Mouse (Mus musculus) ES-Bruce4 (cell line): ENCODE results near the gene Igfbp1. TPM values are rescaled to one million over a fixed set of nuclear protein-coding genes. Genes with fewer than 3 reads are reported as not detected.

ENCODE experiments used
- H3K27ac ChIP-seq: 2 replicates; pipeline ENCODE4 v1.5.1; 2012; ENCODE audit warnings: low read length, inconsistent platforms; ENCODE audit not compliant: insufficient read depth
- H3K27me3 ChIP-seq: 2 replicates; pipeline ENCODE4 v1.6.1; 2012; ENCODE audit warnings: mild to moderate bottlenecking, low read length, inconsistent platforms; ENCODE audit not compliant: control insufficient read depth, poor library complexity, insufficient read depth, severe bottlenecking
- H3K36me3 ChIP-seq: 2 replicates; pipeline ENCODE4 v1.6.1; 2012; ENCODE audit warnings: inconsistent platforms, mild to moderate bottlenecking, low read length, moderate library complexity; ENCODE audit not compliant: control insufficient read depth, poor library complexity, insufficient read depth, severe bottlenecking
- H3K4me1 ChIP-seq: one replicate; pipeline ENCODE4 v1.8.1; 2011; ENCODE audit warnings: low read length; ENCODE audit not compliant: control insufficient read depth, insufficient read depth
- H3K4me3 ChIP-seq: 2 replicates; pipeline ENCODE4 v1.5.1; 2011; ENCODE audit warnings: low read depth, mild to moderate bottlenecking, low read length
- H3K9ac ChIP-seq: 2 replicates; pipeline ENCODE4 v1.6.1; 2012; ENCODE audit warnings: low read depth, mild to moderate bottlenecking, inconsistent platforms; ENCODE audit not compliant: poor library complexity, severe bottlenecking
- H3K9me3 ChIP-seq: replicated peaks from 2 replicates; pipeline ENCODE4 v1.6.1; 2012; ENCODE audit warnings: mild to moderate bottlenecking, low read length, inconsistent platforms; ENCODE audit not compliant: control insufficient read depth, poor library complexity, insufficient read depth, severe bottlenecking
- CTCF ChIP-seq: IDR thresholded peaks from one replicate; pipeline ENCODE4 v1.8.1; 2011; ENCODE audit warnings: low read depth, low read length
- EP300 ChIP-seq: IDR thresholded peaks from 2 replicates; pipeline ENCODE4 v1.6.1; 2011; ENCODE audit warnings: low read depth, low read length; ENCODE audit not compliant: insufficient read depth
- POLR2A ChIP-seq: IDR thresholded peaks from one replicate; pipeline ENCODE4 v1.8.1; 2011; ENCODE audit warnings: low read length; ENCODE audit not compliant: insufficient read depth
- polyA plus RNA-seq: library from polyadenylated mRNA; stranded (reverse); fragments of >200 nt; gene quantifications from 2 replicates; pipeline ENCODE4 v1.2.4, GENCODE M21; 2011; ENCODE audit warnings: low read depth; ENCODE audit not compliant: missing spikeins, insufficient read depth, insufficient read length

Gene Igfbp1
- polyA plus RNA-seq, 1 experiment, result not detected

DNA sequence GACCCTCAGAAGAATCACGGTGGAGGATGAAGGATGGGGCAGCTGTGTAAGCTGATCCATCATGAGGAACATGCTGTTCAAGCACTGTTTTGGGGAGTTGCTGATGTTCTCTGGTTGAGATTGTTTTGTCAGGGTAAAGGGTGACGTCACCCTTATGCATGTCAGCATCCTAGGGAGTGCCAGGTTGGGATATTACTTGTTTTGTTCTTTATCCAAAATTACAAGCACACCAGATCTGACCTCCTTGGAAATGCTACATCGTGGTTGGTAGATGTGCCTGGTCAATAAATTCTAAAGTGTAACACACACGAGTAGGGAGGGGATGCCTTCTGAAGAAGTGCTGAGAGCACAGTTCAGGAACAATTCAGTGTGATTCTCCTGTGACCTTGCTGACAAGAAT, 41.2 kb upstream of the Igfbp1 start:
- Histone ChIP-seq H3K27ac (no peak overlapping the region), H3K9me3 (no peaks in the 10 kb centered on the region), H3K4me1 (no peaks in the 10 kb centered on the region), H3K9ac (no peak overlapping the region), H3K4me3 (no peak overlapping the region), H3K36me3 (no peaks in the 10 kb centered on the region), H3K27me3 (no peaks in the 10 kb centered on the region)
- TF ChIP-seq POLR2A, result no peak
- TF ChIP-seq EP300, result no peak
- TF ChIP-seq CTCF, result no peak

DNA sequence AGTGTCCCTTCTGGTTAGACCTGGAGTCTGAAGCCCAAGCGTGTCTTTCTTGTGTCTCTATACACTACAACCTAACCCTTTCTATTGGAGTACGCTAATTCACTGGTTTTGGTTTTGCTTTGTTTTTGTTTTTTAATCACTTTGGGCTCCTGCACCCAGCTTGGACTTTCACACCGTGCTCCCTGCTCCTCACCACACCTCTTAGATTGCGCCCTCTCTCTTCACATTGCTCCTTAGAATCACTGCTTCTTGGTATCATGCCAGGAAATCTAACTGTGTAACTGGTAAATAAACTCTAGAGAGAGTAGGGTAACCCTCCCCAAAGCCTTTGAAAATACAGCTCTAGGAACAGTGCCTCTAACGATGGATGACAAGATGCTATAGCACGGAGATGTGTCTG, 39.4 kb upstream of the Igfbp1 start:
- Histone ChIP-seq H3K9ac (no peak overlapping the region), H3K27ac (no peak overlapping the region), H3K9me3 (no peaks in the 10 kb centered on the region), H3K36me3 (no peaks in the 10 kb centered on the region), H3K27me3 (no peaks in the 10 kb centered on the region), H3K4me3 (no peak overlapping the region), H3K4me1 (no peaks in the 10 kb centered on the region)
- no peak for TF ChIP-seq EP300
- no peak for TF ChIP-seq CTCF
- no peak for TF ChIP-seq POLR2A

DNA sequence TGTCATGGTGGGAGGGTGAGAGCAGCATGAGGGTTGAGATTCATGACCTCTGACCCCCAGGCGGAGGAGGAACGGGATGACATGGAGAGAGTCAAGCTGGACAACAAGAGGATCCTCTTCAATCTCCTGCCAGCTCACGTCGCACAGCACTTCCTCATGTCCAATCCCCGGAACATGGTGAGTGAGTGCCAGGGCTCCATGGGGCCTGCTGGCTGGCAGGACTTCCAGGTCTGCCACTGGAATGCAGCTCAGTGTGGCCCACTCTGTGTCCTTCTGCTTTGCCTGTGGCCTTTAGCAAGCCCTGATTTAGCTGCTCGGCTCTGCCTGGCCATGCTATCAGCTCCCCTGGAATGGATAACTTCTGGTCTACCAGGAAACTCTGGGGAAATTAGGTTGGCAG, 37.4 kb upstream of the Igfbp1 start:
- H3K9ac ChIP-seq, result no peak overlapping the region
- no peak for TF ChIP-seq POLR2A
- TF ChIP-seq CTCF, result no peak
- no peak for TF ChIP-seq EP300
- H3K4me1 ChIP-seq, result no peaks in the 10 kb centered on the region
- H3K27me3 ChIP-seq, result no peaks in the 10 kb centered on the region
- no peak overlapping the region for H3K4me3 ChIP-seq
- H3K9me3 ChIP-seq, result no peaks in the 10 kb centered on the region
- H3K36me3 ChIP-seq, result no peaks in the 10 kb centered on the region
- no peak overlapping the region for H3K27ac ChIP-seq

DNA sequence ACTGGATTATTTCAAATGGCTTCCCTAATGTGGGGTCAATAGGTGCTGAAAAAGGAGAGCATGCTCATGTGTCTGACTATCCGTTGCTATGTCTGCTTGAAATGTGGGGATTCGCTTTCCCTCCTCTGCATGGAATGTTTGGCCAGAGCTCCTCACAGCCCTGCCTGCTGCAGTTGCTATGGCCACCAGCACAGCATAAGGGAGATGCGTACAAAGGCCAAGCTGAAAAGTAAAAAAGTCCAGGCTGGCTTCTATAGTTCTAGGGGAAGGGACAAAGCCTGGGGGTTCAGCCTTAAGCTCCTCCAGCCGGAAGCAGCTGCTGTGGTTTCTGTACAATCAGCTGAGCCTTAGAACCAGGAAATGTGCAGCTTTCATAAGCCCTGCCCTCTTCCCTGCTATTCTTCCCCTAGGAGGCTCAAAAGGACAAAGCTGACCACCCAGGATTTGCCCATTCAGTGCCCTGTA, 36.9 kb upstream of the Igfbp1 start:
- TF ChIP-seq POLR2A (no peak), CTCF (no peak), EP300 (no peak)
- no peak overlapping the region for H3K27ac ChIP-seq

DNA sequence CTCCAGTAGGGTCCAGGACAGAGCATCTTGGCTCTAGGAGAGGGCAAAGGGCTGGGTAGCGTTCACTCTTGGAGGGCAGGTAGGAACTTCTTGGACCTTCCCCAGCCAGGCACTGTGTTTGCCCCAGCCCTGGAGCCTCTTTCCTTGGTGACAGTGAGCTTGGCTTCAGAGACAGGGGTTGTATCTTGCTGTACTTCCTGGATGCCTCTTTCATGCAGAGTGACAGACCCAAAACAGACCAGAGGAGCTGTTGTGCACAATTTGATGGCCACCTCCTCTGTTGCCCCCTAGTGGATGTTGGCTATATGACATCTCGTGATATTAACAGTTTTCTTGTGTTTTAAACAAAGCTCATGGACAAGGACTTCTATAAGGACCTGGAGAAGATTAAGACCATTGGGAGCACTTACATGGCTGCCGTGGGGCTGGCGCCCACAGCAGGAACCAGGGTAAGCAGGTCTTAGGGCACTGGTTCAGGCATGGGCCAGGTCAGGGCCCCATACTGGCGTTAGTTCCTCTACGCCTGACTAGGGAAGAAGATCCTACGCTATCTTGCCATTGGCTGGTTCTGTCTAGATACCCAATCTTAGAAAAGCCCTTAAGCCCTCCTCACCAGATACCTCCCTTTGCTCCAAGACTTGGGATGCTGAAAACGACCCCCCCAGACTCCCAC, 35.9 kb upstream of the Igfbp1 start:
- H3K36me3 ChIP-seq, result no peaks in the 10 kb centered on the region
- no peaks in the 10 kb centered on the region for H3K27me3 ChIP-seq
- H3K27ac ChIP-seq, result no peak overlapping the region

More for the DNA sequence above, 36.9 kb upstream of the Igfbp1 start:
- Histone ChIP-seq H3K27me3 (no peaks in the 10 kb centered on the region), H3K4me1 (no peaks in the 10 kb centered on the region), H3K9ac (no peak overlapping the region), H3K36me3 (no peaks in the 10 kb centered on the region), H3K4me3 (no peak overlapping the region), H3K9me3 (no peaks in the 10 kb centered on the region)

DNA sequence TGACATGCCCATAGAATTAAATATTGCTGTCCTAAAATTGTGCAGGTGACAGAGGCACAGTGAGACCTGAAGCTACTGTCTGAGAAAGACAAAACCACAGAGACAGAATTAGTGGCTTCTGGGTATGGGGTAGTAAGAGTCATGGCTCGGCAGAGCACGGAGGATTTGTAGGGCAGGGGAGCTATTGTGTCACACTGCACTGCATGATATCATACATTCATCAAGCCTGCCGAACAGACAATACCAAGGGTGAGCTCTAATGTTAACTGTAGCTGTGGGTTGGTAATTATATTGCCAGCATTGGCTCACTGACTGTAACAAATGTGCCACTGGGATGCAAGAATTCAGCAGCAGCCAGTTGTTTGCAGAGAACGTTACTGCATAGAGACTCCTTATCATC, 33.2 kb upstream of the Igfbp1 start:
- Histone ChIP-seq H3K4me1 (no peaks in the 10 kb centered on the region), H3K9me3 (no peaks in the 10 kb centered on the region), H3K27me3 (no peaks in the 10 kb centered on the region), H3K4me3 (no peak overlapping the region), H3K27ac (no peak overlapping the region), H3K9ac (no peak overlapping the region), H3K36me3 (no peaks in the 10 kb centered on the region)
- TF ChIP-seq EP300 (no peak), POLR2A (no peak), CTCF (no peak)

More for the DNA sequence above, 35.9 kb upstream of the Igfbp1 start:
- Histone ChIP-seq H3K4me1 (no peaks in the 10 kb centered on the region), H3K9ac (no peak overlapping the region), H3K4me3 (no peak overlapping the region), H3K9me3 (no peaks in the 10 kb centered on the region)
- TF ChIP-seq POLR2A (no peak), CTCF (peak; percentile 30), EP300 (no peak)
